Mouse (Mus musculus): ENCODE measurements at regions not wholly inside any gene's neighbourhood (a gene's known extent, or its start where the extent isn't known, plus 50 kb on each side); places are given as distances from the start of the nearest gene placed in this dataset.

GRCm38 (mm10) chrX:32224989-32225388 lies 53.2 kb upstream of the Btbd35f2 start:
- DNase-seq (ENCODE audit: low spot score in 2 of 2): peak in 1 of 2 experiments; percentile 2

All from gastrocnemius, adult 8-10 months (tissue).